Mouse (Mus musculus) ES-CJ7 (cell line): ENCODE measurements around the gene Gpr18.

Source experiments
- DNase-seq: peaks from one replicate; pipeline ENCODE4 v3.0.0; 2011; ENCODE audit warnings: low read depth, low spot score

Gpr18 gene

DNA sequence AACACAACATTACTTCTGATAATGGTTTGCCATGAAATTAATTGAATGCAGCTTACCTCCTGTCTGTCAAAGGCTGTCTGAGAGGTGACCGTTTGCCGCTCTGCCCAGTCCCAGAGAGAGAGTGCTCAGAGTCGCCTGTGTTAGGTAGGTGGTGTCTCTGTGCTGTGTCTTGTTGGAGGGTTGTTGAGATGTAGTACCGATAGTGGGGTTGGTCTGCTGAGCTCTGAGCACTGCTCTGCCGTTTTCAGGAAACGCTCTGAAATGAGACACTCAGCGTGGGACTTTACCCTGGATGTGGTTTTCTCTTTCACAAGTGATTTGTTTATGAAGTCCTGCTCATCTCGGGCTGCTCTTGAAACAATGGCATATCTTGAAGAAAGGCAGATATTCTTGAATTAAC, at the start of gene Gpr18:
TSS of gene Gpr18 (minus strand) at position 161 of the 400 bp plus-strand sequence.
- no peak for DNase-seq

DNA sequence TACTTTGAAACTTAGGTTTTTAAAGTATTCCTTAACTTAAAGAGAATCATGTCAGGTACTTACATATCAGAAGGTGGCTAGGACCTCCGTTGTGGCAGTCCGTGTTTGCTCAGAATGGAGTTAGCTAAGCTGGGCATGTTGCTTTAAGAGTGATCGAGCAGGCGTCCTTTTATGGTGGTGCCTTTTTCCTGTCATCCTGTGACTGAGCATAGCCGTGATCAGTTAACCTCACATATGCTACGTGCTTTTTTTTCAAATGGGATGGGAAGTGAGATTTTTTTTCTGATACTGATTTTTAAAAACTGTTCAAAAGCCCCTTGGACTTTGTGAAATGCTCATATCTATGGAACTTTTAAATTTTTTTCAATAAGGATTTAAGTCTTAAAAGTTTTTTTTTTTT, 49.4 kb upstream of the Gpr18 start, which contains the start of gene Gpr183:
TSS of gene Gpr183 (minus strand) at position 206 of the 400 bp plus-strand sequence.
- no peak for DNase-seq

DNA sequence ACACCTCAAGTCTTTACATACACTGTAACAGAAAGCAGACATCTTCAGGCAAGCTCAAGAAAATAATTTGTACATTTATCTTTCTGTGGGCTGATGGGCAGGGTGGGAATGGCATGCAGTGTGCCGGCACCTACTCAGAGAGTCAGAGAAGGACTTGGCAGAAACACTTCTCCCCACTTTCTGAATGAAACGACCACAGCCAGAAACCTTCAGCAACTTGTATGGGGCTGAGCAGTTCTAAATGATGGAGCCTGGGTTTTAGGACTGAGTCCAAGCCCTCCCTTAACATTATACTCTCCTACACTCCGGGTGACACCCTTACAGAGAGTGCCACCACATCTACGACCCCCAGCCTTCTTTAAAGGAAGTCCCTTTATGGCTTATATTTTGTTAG, 48.4 kb upstream of the Gpr18 start:
- DNase-seq, result no peak

DNA sequence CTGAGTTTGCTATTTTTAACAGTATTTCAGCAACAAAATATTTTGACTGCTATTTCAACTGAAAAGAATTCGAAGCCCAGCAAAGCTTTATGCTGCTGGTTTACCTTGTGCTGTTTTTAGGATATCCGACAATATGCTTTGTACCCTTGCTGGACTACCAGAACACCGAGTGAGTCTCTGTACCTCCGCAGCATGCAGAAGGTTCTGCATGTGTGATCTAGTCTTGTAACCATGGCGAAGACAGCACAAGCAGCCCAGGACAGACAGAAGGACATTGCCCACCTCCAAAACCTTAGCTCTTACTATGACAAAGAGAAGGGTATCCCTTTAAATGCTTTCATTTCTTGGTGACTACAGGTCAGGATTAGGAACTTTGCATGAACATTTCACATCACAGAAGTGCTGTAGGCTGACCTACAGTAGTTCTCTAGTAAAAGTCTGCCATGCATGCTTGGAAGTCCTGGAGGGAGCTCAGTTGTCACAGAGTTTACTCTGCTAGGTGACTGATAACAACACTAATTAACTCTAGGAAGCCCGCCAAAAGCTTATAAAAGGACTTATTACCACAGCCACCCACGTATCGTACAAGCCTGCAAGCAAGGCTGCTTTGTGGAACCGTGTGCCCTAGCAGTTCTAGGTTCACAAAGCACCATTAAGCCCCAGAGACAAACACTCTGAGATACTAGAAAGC, 47.8 kb upstream of the Gpr18 start:
- DNase-seq, result no peak

DNA sequence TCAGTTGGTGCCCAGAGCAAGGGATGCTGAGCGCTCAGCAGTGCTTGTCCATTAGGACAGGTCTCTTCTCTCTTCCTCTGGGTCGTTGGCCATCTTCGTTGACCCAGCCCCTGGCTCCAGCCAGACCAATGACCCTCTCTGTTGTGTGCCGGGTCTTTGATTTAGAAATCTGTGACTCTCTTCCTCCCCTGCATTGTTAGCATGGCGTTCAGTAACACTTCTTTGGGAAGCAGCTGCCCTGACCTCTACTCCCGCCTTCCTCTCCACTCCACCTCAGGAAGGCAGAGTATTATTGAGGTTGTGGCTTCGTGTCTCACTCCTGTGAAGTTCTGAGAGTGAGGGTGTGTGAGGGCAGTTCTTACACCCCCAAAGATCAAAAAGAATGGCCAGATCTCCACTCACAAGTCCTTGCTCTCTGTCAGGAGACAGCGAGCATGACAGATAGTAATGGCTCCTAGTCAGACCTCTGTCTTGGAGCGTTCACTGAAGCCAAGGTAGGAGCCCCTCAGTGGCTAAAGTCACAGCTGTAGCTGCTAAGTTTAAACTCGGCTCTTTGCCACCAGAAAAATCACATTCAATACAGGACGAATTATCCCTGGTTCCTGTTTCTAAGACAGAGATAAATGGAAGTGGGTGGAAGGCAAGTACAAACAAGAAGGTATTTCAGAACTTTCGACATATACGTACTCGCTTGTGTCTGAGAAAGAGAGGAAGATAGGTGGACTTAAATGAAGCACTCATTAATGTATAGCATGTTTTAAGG, 46.7 kb upstream of the Gpr18 start:
- DNase-seq, result no peak

DNA sequence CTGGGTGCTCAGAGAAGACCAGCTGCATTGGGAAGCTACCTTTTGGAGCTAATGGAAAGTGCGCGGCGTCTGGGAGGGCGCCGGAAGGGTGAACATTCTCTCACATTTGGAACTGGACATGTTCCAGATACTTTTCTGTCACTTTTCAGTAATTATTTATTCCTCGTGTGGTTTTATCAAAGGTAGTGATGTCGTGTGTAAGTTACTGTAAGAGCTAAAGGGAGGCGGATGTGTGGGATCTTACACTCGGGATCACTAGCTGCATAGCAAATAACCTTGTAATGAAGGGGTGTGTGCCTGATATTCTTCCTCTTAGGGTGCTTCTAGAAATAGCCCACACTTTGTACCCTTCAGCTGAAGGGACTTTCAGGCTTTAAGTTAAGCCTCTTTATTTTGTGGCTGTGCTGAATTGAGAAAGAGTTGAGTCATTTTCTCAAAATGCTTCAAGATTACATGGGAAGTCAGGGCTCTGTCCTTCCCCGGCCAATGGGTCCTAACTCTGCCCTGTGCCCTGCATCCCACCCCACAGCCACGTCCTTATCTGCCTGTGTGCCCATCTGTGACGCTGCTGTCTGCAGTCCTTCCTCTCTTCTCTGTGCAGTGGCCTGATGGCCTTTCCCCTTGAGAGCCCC, 46.0 kb upstream of the Gpr18 start:
- no peak for DNase-seq

DNA sequence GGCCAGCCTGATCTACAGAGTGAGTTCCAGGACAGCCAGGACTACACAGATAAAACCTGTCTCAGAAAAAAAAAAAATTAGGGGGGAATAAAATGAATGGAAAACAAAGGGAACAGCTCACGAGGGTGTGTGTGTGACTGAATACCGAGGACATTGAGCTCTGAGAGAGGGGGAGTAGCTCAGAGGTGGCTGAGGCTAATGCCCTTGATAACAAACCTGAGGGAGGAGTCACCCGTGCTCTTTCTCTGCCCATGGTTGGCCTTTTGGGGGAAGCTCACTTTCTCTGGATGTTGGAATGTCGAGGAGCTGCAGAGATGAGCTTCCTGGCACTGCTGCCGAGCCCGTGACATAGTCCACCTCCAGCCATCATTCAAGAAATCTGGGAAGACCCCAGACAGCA, 45.4 kb upstream of the Gpr18 start:
- no peak for DNase-seq

DNA sequence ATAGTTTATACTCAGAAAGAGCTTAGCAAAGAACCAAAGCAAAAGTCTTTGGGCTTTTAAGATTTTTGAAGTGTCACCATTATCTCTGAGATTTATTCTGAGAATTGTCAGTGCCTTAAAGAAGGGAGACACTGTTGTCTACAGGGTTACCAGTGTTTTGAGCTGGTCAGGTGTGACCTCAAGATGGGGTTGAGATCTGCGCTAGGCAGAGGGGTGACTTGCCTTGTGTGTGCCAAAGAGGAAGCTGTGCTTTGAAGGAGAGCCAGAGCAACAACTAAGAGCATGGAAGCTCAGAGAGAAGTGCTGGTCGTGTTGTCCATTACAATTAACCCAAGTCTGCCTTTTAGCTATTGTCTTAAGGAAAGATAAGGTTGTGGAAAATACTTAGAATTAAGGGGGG, 45.0 kb upstream of the Gpr18 start:
- no peak for DNase-seq

DNA sequence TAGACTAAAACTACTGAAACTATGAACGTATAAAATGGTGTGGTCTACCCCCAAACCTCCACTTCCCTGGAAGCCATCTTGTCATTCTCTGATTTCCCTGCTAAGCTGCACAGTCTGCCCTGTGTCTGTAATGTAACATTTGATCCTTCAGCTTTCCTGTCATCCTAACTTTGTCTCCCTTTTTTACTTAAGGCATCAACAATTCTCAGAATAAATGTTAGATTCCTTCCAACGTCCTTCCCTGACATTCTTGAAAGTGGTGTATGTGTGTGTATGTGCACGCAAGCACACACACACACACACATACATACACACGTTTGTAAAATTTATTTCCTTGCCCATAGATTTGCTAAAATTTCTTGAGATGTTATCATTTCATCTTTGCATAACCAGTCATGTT, 44.5 kb upstream of the Gpr18 start:
- DNase-seq, result no peak

DNA sequence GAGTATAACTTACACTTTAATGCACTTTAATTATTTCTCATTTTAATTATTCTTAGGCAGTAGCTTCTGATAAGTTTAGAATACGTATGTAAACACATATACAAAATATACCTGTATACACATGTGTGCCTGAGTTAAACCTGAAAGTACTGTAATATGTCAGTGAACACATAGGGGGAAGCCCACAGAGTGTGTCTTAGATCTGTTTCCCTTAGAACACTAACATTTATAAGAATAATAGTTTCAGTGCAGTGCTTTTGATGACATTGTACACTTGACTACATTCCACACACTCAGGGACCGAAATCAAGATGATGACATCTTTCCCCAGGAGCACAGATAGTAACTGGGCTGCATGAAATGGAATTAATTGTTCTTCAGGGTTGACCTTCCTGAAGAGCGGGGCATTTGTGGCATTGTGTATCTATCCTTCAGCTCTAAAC, 44.0 kb upstream of the Gpr18 start:
- DNase-seq, result no peak

DNA sequence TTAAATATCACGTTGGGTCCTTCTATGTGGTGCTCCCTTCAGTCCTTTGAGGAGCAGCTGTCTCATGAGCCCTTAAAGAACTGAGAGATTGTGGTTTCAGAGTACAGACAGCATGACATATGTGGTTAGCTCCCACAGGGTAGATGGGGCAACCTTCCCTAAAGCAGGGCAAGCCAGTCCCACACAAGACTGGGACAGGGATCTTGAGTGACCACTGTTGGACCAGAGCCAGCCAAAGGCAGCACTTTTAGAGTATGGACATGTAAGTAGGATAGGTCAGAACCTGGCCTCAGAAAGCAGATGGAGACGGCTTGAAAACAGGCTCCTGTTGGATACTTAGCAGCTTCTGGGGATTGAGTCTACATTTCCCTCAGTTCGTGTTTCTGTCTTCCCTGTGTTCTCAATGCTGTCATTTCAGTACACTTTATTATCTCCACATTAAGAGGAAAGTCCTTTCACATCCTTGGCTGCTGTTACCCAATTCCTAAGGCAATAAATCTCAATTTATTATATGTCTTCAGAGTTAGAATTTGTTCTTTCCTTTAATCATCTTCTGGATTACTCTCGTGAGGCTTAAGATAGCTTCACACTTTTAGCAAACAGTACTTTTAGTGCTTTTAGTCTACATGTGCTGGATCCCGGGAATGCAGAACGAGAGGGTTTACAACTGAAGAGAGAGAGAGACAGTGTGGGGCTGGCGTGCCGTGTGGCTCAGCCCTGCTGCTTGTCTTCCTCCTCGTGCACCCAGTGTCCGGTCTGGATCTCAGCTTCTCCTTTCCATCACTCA, 43.4 kb upstream of the Gpr18 start:
- DNase-seq, result no peak

DNA sequence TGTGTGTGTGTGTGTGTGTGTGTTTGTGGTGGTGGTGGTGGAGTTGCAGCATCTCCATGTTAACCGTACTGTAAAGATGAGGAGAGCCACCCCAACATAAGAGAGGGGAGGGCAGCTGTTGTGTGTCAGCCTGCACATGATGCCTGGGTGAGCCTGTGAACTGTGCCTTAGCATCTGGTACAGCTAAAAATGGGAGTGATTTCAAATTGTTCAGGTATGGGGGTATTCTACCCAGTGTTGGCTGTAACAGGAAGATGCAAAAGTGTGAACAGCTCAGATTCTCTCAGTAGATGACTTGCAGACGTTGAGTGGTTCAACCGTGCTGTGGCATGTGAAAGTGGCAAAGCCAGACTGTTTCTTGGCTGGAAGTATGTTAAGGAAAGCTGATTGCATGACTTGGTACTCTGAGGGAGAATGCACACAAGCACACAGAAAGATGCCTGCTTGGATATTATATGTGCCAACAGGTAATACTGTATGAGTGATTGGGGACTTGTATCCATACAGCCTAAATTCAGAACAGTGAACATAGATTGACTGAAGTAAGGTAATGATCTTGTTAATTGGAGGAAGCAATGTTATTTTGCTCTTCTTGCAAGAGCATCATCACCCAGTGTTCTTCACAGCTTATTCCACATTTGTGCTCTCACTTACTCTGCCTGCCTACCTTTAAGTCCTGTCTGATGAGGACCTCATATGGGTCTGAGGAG, 42.6 kb upstream of the Gpr18 start:
- no peak for DNase-seq

DNA sequence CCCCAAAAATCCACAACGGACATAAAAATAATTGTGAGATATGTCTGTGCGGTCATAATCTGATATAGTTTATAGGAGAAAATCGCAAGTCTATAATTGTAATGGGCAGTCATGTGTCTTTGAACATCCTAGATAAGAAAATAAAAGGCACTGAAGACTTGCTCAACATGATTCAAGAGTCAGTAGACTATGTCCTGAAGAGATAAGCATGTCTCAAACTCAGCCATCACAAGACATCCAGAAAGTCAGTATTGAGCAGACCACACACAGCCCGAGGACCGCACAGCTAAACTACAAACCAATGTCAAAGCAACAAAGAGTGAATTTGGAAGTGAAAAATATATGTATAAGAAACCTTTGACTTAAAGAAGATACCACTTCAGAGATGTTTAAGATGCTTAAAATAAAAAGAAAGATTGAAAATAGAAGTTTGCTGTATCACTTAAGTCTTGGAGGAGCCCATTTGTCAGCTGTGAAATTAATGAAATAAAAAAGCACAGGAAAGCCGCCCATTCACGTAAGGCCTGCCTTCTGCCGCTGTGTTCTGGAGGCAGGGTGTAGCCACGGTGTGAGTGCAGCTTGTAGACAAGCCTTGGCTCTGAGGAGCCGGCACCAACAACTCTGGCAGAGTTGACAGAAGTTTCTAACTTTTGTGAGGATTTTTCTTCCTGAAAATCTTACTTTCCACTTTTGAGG, 41.7 kb upstream of the Gpr18 start:
- no peak for DNase-seq

DNA sequence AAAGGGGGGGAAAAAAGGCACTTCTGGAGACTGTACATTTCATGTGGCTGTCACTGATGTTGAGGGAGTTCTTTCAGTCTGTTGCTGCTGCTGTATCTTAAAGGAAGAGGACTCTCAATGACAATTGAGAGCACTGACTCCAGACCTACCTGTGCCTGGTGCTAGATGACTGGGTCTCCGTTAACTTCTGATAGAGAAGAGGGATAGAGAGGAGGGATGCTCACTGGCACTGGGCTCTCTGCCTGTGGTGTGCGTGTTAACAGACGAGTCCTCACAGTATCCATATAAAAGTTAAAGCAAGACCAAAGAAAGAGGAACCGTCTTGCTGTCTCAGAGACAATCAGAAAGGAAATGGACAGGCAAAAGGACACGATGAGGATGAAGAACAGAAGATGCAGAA, 40.7 kb upstream of the Gpr18 start:
- no peak for DNase-seq

DNA sequence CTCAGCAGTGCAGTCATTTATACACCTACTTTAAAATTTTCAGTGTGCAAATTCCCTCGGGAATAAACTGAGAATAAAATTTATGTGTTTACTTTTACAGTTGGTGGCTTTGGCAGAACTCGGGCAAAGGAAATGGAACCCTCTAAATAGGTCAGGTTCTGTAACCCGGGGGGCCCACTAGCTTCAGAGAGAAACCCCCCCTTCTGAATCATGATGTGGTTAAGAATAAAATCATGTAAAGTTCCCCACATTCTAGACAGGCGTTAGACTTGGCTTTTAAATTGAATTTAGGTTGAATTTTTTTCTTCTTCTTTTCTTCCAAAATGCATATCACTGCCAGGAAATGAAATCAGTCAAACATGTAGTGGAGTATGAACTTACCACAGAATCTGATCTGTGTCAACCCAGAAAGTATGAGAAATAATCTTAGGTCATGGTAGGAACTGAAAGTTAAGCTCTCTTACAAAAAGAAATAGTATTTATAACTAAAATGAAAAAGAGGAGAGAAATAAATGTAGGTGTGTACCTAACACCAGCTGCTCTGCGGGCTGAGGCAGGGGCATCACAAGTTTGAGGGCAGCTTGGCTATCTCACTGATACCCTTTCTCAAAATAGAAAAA, 39.7 kb upstream of the Gpr18 start:
- DNase-seq, result no peak

DNA sequence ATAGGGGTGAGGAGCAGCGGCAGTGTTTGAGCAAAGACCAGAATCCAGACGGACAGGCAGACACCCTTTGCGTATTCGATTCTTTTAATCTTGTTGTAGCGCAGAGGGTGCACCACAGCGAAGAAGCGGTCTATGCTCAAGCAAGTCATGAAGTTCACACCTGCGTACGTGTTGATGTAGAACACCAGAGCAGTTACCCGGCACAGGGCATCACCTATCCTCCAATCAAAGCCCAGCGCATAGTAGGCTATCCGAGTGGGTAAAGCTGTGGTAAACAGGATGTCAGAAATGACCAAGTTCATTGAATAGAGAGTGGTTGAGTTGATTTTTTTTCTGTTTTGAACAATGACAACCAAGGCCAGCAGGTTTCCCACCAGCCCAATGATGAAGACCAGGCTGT, 39.0 kb upstream of the Gpr18 start:
- no peak for DNase-seq

DNA sequence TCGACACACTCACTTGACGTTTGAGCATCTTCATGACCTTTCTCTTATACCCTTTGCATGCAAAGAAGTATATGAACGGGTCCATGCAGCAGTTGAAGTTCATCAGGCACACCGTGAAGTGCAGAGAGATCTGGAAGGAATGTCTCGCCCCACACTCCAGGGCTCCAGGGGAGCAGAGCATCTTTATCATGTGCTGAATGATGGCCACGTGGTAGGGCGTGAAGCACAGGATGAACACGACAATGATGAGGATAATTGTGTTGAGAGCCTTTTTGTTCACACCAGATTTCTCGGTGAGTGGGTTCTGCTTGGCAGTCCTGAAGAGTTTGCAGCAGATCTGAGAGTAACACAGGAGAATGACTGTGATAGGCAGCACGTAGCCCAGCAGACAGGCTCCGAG, 38.5 kb upstream of the Gpr18 start:
- no peak for DNase-seq

DNA sequence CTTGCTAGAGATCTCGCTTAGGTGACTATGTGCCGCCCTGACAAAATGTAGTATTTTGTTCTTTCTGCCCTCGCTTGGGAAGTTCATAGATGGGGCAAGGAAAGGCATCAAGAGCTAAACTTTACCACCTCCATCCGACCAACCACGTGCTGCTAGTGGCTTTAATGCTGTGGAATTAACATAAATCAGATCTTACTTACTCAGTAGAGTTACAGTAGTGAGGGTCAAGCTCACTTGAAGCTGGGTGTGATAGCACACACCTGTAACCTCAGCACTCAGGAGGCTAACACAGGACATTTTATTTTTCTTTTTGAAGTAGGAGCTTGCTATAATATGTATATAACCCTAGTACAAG, 36.4 kb upstream of the Gpr18 start:
- no peak for DNase-seq

DNA sequence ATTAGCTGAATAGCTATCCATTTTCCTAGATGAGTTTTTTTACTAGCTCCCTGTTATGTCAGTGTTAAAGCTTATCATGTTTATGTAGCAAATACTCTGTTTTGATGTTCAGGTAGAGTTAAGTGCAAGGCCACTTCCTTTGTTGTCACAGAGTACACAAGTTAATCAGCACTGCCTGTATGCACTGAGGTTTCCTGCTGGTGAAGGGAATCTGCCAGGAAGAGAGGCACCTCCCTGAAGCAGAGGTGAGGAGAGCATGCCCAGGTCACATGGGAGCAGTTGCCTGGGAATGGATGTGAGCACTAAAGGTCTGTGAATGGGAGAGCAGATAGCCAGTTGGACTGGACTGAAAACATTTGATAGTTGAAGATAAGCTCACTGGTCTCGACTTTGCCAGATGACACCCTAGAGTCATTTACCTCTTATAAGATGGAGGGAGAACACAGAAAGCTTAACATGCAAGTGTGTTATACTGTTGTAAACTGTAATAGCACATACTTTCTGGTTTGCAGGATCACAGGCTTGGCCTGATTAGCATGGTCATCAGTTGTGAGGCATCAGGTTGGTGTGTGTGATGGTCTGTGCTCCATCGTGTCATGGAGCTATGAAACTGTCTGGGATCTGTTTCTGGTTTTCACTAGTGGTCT, 35.9 kb upstream of the Gpr18 start:
- no peak for DNase-seq

DNA sequence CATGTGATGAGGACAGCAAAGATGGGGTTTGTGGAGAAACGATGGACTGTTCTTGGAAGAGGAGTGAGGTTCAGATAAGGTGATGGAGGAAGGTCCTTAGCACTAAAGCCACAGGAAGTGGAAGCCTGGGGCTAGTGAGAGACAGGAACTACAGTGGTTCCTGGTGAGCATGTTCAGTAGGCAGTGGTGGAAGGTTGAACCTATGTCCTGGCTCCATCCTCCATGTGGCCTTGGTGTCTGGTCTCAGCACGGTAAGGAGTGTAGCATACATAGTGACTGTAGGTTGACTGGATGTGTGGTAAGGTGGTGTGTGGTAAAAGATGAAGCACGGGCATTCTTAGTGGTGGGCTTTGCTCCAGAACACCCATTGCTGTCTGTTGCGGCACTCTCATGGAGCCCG, 34.3 kb upstream of the Gpr18 start:
- no peak for DNase-seq
